Mouse (Mus musculus) adrenal gland, adult 18-20 months (tissue): Measurements from ENCODE around the gene Plekha7. TPM values are rescaled to one million over a fixed set of nuclear protein-coding genes. Genes with fewer than 3 reads are reported as not detected.

Source experiments
- DNase-seq, 2 experiments: peaks; one replicate each; pipeline ENCODE4 v3.0.0; 2021 to 2022; ENCODE audit warnings: low spot score in 2 of 2
- total RNA-seq, 2 experiments: library from RNA; stranded (reverse); gene quantifications; 1 replicate in 1 of 2; 2 replicates in 1 of 2; pipeline ENCODE4 v1.2.3; 2021

The Plekha7 gene
- total RNA-seq, 2 experiments from 2014 or later: 10.5 to 12.9 TPM

- DNase-seq: no peak
Observed at GRCm38 (mm10) chr7:116137149-116137548, 171.0 kb downstream of the Plekha7 start.

- no peak for DNase-seq
Observed at GRCm38 (mm10) chr7:116134413-116135292, 173.5 kb downstream of the Plekha7 start.

GRCm38 (mm10) chr7:116132078-116132477 lies 176.1 kb downstream of the Plekha7 start:
- DNase-seq: peak; percentile 74 to 77

GRCm38 (mm10) chr7:116131390-116131789 lies 176.8 kb downstream of the Plekha7 start:
- no peak for DNase-seq

- no peak for DNase-seq
Observed at GRCm38 (mm10) chr7:116129374-116129773, 178.8 kb downstream of the Plekha7 start.

- no peak for DNase-seq
Observed at GRCm38 (mm10) chr7:116128286-116128685, 179.9 kb downstream of the Plekha7 start.

- DNase-seq: no peak
Observed at GRCm38 (mm10) chr7:116127052-116127451, 181.1 kb downstream of the Plekha7 start.

GRCm38 (mm10) chr7:116125671-116126070 lies 182.5 kb downstream of the Plekha7 start:
- DNase-seq: no peak

GRCm38 (mm10) chr7:116124057-116124456 lies 184.1 kb downstream of the Plekha7 start:
- no peak for DNase-seq

- DNase-seq: no peak
Observed at GRCm38 (mm10) chr7:116123597-116123985, 184.6 kb downstream of the Plekha7 start.

GRCm38 (mm10) chr7:116122981-116123596 lies 185.1 kb downstream of the Plekha7 start:
- DNase-seq: no peak

- DNase-seq: no peak
Observed at GRCm38 (mm10) chr7:116121202-116121601, 187.0 kb downstream of the Plekha7 start.

GRCm38 (mm10) chr7:116120737-116121136 lies 187.4 kb downstream of the Plekha7 start:
- DNase-seq: no peak

GRCm38 (mm10) chr7:116119306-116119857 lies 188.8 kb downstream of the Plekha7 start:
- no peak for DNase-seq

GRCm38 (mm10) chr7:116115991-116116390 lies 192.2 kb downstream of the Plekha7 start:
- DNase-seq: peak in 1 of 2 experiments; percentile 24

- DNase-seq: peak in 1 of 2 experiments; percentile 25
Observed at GRCm38 (mm10) chr7:116115216-116115930, 192.8 kb downstream of the Plekha7 start.

- DNase-seq: no peak
Observed at GRCm38 (mm10) chr7:116111546-116111945, 196.6 kb downstream of the Plekha7 start.

GRCm38 (mm10) chr7:116110661-116111060 lies 197.5 kb downstream of the Plekha7 start:
- DNase-seq: no peak

GRCm38 (mm10) chr7:116103091-116103490 lies 205.1 kb downstream of the Plekha7 start:
- no peak for DNase-seq

- peak in 1 of 2 experiments; percentile 42 for DNase-seq
Observed at GRCm38 (mm10) chr7:116099952-116100528, 208.1 kb downstream of the Plekha7 start.

GRCm38 (mm10) chr7:116093466-116093850 lies 214.7 kb downstream of the Plekha7 start:
- DNase-seq: no peak
